Mouse (Mus musculus) kidney, adult 2 months (tissue): Measurements from ENCODE around the gene Snx18. TPM values are rescaled to one million over a fixed set of nuclear protein-coding genes. Genes with fewer than 3 reads are reported as not detected.

Experiments used
- DNase-seq: peaks from one replicate; pipeline ENCODE4 v3.0.0; 2021
- H3K27ac ChIP-seq: fragments of 200-500 bp; 2 replicates; pipeline ENCODE4 v1.5.1; 2012; ENCODE audit warnings: low read depth, low read length, control low read depth, inconsistent platforms; ENCODE audit not compliant: insufficient read depth
- H3K27me3 ChIP-seq: fragments of 200-500 bp; replicated peaks from 2 replicates; pipeline ENCODE4 v1.6.1; 2012; ENCODE audit warnings: mild to moderate bottlenecking, moderate library complexity, low read length, inconsistent platforms; ENCODE audit not compliant: control insufficient read depth, insufficient read depth
- H3K36me3 ChIP-seq: fragments of 200-500 bp; 2 replicates; pipeline ENCODE4 v1.6.1; 2012; ENCODE audit warnings: mild to moderate bottlenecking, moderate library complexity, low read length, inconsistent platforms; ENCODE audit not compliant: control insufficient read depth, insufficient read depth
- H3K4me1 ChIP-seq: fragments of 200-500 bp; 2 replicates; pipeline ENCODE4 v1.6.1; 2011; ENCODE audit warnings: low read length; ENCODE audit not compliant: control insufficient read depth, insufficient read depth
- H3K4me3 ChIP-seq: fragments of 200-500 bp; 2 replicates; pipeline ENCODE4 v1.5.1; 2011; ENCODE audit warnings: mild to moderate bottlenecking, low read depth, low read length, control low read depth; ENCODE audit not compliant: insufficient read depth
- CTCF ChIP-seq: fragments of 200-500 bp; conservative IDR thresholded peaks from 2 replicates; pipeline ENCODE4 v1.5.1; 2011; ENCODE audit warnings: low read depth, mild to moderate bottlenecking, control low read depth, low read length, moderate library complexity, mixed read lengths; ENCODE audit not compliant: insufficient read depth, insufficient read length
- POLR2A ChIP-seq: fragments of 200-500 bp; IDR thresholded peaks from one replicate; pipeline ENCODE4 v1.6.1; 2011; ENCODE audit warnings: low read depth, low read length, control low read depth
- WGBS: fragments of 180-500 bp; shearing (Covaris S2); methylation state at CpG from one replicate; pipeline ENCODE4 v1.1.7; 2018; 5-methylcytosine and 5-hydroxymethylcytosine counted together
- polyA plus RNA-seq: library from polyadenylated mRNA; depleted of rRNA; stranded (reverse); fragments of >200 nt; gene quantifications from 2 replicates; pipeline ENCODE4 v1.2.3, GENCODE M21; 2012

Gene Snx18
- polyA plus RNA-seq, 1 experiment: 22.1 TPM

GRCm38 (mm10) chr13:113614635-113615545, 3.5 kb downstream of the Snx18 start:
- peak; percentile 95 for DNase-seq
- no peaks in the 10 kb centered on the region for H3K27me3 ChIP-seq
- TF ChIP-seq POLR2A (no peak), CTCF (no peak)
- peak overlapping the region; percentile 96 for H3K4me3 ChIP-seq
- no peaks in the 10 kb centered on the region for H3K36me3 ChIP-seq
- H3K4me1 ChIP-seq: peaks cover 22% of the 10 kb centered on the region
- 26% methylated on average over 24 of the region's 24 CpGs for whole genome bisulfite sequencing
- H3K27ac ChIP-seq: peak overlapping the region; percentile 79

- Histone ChIP-seq H3K27me3 (no peaks in the 10 kb centered on the region), H3K36me3 (no peaks in the 10 kb centered on the region), H3K4me1 (peaks cover 31% of the 10 kb centered on the region), H3K27ac (peak overlapping the region; percentile 44), H3K4me3 (peak overlapping the region; percentile 38)
- DNase-seq: no peak
- no peak for TF ChIP-seq POLR2A
- TF ChIP-seq CTCF: no peak
- WGBS: 35% methylated on average over 10 of the region's 10 CpGs
Observed at GRCm38 (mm10) chr13:113613882-113614281, 4.5 kb downstream of the Snx18 start.

GRCm38 (mm10) chr13:113613341-113613740, 5.0 kb downstream of the Snx18 start:
- Histone ChIP-seq H3K36me3 (no peaks in the 10 kb centered on the region), H3K4me3 (peak overlapping the region; percentile 27), H3K27me3 (no peaks in the 10 kb centered on the region), H3K27ac (peak overlapping the region; percentile 79; the same call in 1 of the 2 replicates), H3K4me1 (peaks cover 31% of the 10 kb centered on the region)
- 27% methylated on average over 12 of the region's 12 CpGs for WGBS
- no peak for TF ChIP-seq POLR2A
- TF ChIP-seq CTCF: no peak
- no peak for DNase-seq

GRCm38 (mm10) chr13:113612141-113612950, 6.0 kb downstream of the Snx18 start:
- H3K27me3 ChIP-seq: no peaks in the 10 kb centered on the region
- peak overlapping the region; percentile 27 for H3K4me3 ChIP-seq
- TF ChIP-seq CTCF: no peak
- no peak for TF ChIP-seq POLR2A
- peak; percentile 87 for DNase-seq
- no peaks in the 10 kb centered on the region for H3K36me3 ChIP-seq
- H3K4me1 ChIP-seq: peaks cover 33% of the 10 kb centered on the region
- 28% methylated on average over 24 of the region's 24 CpGs for WGBS
- H3K27ac ChIP-seq: peak overlapping the region; percentile 79

GRCm38 (mm10) chr13:113610732-113611500, 7.4 kb downstream of the Snx18 start:
- Histone ChIP-seq H3K4me1 (peaks cover 39% of the 10 kb centered on the region), H3K27me3 (no peaks in the 10 kb centered on the region), H3K27ac (no peak overlapping the region), H3K36me3 (no peaks in the 10 kb centered on the region), H3K4me3 (no peak overlapping the region)
- DNase-seq: no peak
- WGBS: 59% methylated on average over 13 of the region's 13 CpGs
- TF ChIP-seq POLR2A (no peak), CTCF (no peak)

GRCm38 (mm10) chr13:113609429-113609828, 8.9 kb downstream of the Snx18 start:
- no peak for TF ChIP-seq CTCF
- no peak for TF ChIP-seq POLR2A
- Histone ChIP-seq H3K27me3 (no peaks in the 10 kb centered on the region), H3K36me3 (no peaks in the 10 kb centered on the region), H3K27ac (0 out of 2 replicates have a peak overlapping the region, but pooled peaks have one; percentile 37), H3K4me3 (no peak overlapping the region; the same call in 1 of the 2 replicates), H3K4me1 (peaks cover 46% of the 10 kb centered on the region)
- peak; percentile 66 for DNase-seq
- 37% methylated on average over 3 of the region's 3 CpGs for WGBS
